Mouse (Mus musculus): ENCODE measurements at regions not wholly inside any gene's neighbourhood (a gene's known extent, or its start where the extent isn't known, plus 50 kb on each side); places are given as distances from the start of the nearest gene placed in this dataset.

GRCm38 (mm10) chr15:29069066-29069465, 865.5 kb downstream of the Dnah5 start:
- no peak for TF ChIP-seq POLR2A (IDR thresholded peaks at IDR 0.05; ENCODE audit: extremely low read depth, insufficient read depth, low read length)
- no peak for TF ChIP-seq CTCF (IDR thresholded peaks at IDR 0.05; ENCODE audit: low read depth, low read length)
